Mouse (Mus musculus): ENCODE results near the gene Olfr320.

DNA sequence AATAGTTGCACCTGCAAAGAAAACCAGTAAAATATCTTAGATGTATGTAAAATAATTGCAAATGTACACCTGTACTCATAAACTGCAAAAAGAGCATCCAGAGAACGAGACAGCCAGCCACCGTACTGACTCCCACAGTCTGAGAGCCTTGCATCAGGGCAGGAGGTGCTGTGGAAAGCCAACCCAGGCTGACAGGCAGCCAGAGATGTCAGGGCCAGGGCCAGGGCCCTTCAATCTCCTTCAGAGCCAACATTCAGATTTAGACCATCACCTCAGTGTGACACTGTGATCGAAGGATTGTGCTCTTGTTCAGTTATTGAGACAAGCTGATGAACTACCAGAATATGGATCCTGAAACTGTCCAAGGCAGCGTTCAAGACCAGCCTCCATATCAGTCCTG, 38.8 kb downstream of the Olfr320 start:
- TF ChIP-seq CTCF (IDR thresholded peaks at IDR 0.05; ENCODE audit: insufficient read depth, low read length), result no peak
- no peak for TF ChIP-seq POLR2A (IDR thresholded peaks at IDR 0.05; ENCODE audit: borderline replicate concordance, extremely low read depth, low read depth, low read length)

Measured in lung, adult 2 months (tissue).